Mouse (Mus musculus) forebrain, embryonic 10.5 days (tissue): Measurements from ENCODE around the gene Card9. TPM values are rescaled to one million over a fixed set of nuclear protein-coding genes. Genes with fewer than 3 reads are reported as not detected.

ENCODE experiments used
- DNase-seq: peaks from one replicate; pipeline ENCODE4 v3.0.0-alpha.2; 2017; ENCODE audit warnings: low spot score; ENCODE audit errors: extremely low spot score
- H3K27ac ChIP-seq: fragments of 300-500 bp; sonication (generic); 2 replicates; pipeline ENCODE4 v1.5.1; 2016; ENCODE audit warnings: mild to moderate bottlenecking
- H3K27me3 ChIP-seq: fragments of 300-500 bp; sonication (generic); 2 replicates; pipeline ENCODE4 v1.6.1; 2016; ENCODE audit warnings: mild to moderate bottlenecking; ENCODE audit not compliant: poor library complexity, severe bottlenecking
- H3K36me3 ChIP-seq: fragments of 300-500 bp; sonication (generic); replicated peaks from 2 replicates; pipeline ENCODE4 v1.6.1; 2016; ENCODE audit warnings: mild to moderate bottlenecking, moderate library complexity
- H3K4me1 ChIP-seq: fragments of 300-500 bp; sonication (generic); 2 replicates; pipeline ENCODE4 v1.6.1; 2016
- H3K4me3 ChIP-seq: fragments of 300-500 bp; sonication (generic); 2 replicates; pipeline ENCODE4 v1.5.1; 2016; ENCODE audit warnings: mild to moderate bottlenecking, moderate library complexity
- H3K9me3 ChIP-seq: fragments of 300-500 bp; sonication (generic); 2 replicates; pipeline ENCODE4 v1.6.1; 2016; ENCODE audit warnings: mild to moderate bottlenecking, moderate library complexity
- WGBS: fragments of 180-500 bp; shearing (Covaris S2); methylation state at CpG from one replicate; pipeline ENCODE4 v1.1.7; 2016; 5-methylcytosine and 5-hydroxymethylcytosine counted together
- polyA plus RNA-seq: library from polyadenylated mRNA; unstranded; fragments of >200 nt; fragmentation: Nextera tagmentation; extraction: Ambion mirVana; gene quantifications from 2 replicates; pipeline ENCODE4 v1.2.1, GENCODE M21; 2016

The Card9 gene
- polyA plus RNA-seq = 1.00 and 1.2 TPM in 2 replicates

GRCm38 (mm10) chr2:26360772-26361171 lies at the start of gene Card9:
Card9 (minus strand) TSS chr2:26360918.
- Histone ChIP-seq H3K27me3 (no peaks in the 10 kb centered on the region), H3K4me3 (no peak within 1 kb of the TSS), H3K27ac (no peak within 1 kb of the TSS), H3K9me3 (no peaks in the 10 kb centered on the region), H3K36me3 (peaks cover 33% of the 10 kb centered on the region), H3K4me1 (peaks cover 10% of the 10 kb centered on the region; the same call in 1 of the 2 replicates)
- WGBS = 73% methylated on average over 3 of the region's 3 CpGs
- no peak for DNase-seq

GRCm38 (mm10) chr2:26410091-26410490 lies 49.4 kb upstream of the Card9 start:
- DNase-seq = no peak
- Histone ChIP-seq H3K27ac (no peak overlapping the region), H3K36me3 (peaks cover 79% of the 10 kb centered on the region), H3K9me3 (no peaks in the 10 kb centered on the region), H3K4me1 (peaks cover 42% of the 10 kb centered on the region), H3K4me3 (no peak overlapping the region), H3K27me3 (no peaks in the 10 kb centered on the region)
- WGBS = 81% methylated on average over 5 of the region's 5 CpGs

GRCm38 (mm10) chr2:26409362-26409761 lies 48.6 kb upstream of the Card9 start:
- Histone ChIP-seq H3K4me3 (peak overlapping the region; percentile 96), H3K27ac (peak overlapping the region; percentile 95; the same call in 1 of the 2 replicates)

GRCm38 (mm10) chr2:26408515-26409356 lies 48.0 kb upstream of the Card9 start, which contains the start of gene Inpp5e:
Inpp5e (minus strand) TSS chr2:26409203.
- H3K27me3 ChIP-seq = no peaks in the 10 kb centered on the region
- WGBS = under 1% methylated on average over 57 of the region's 57 CpGs
- H3K9me3 ChIP-seq = no peaks in the 10 kb centered on the region
- peak within 1 kb of the TSS; percentile 96 for H3K4me3 ChIP-seq
- DNase-seq = peak; percentile 98
- H3K36me3 ChIP-seq = peaks cover 67% of the 10 kb centered on the region
- H3K27ac ChIP-seq = peak within 1 kb of the TSS; percentile 95
- peaks cover 49% of the 10 kb centered on the region for H3K4me1 ChIP-seq

More at GRCm38 (mm10) chr2:26409362-26409761, 48.6 kb upstream of the Card9 start:
- WGBS = 60% methylated on average over 3 of the region's 3 CpGs
- Histone ChIP-seq H3K27me3 (no peaks in the 10 kb centered on the region), H3K9me3 (no peaks in the 10 kb centered on the region), H3K36me3 (peaks cover 72% of the 10 kb centered on the region), H3K4me1 (peaks cover 49% of the 10 kb centered on the region)
- no peak for DNase-seq

GRCm38 (mm10) chr2:26403306-26403705 lies 42.6 kb upstream of the Card9 start:
- WGBS = 85% methylated on average over 8 of the region's 8 CpGs
- Histone ChIP-seq H3K4me1 (peaks cover 39% of the 10 kb centered on the region), H3K27me3 (no peaks in the 10 kb centered on the region), H3K36me3 (peaks cover 79% of the 10 kb centered on the region), H3K27ac (no peak overlapping the region), H3K4me3 (no peak overlapping the region), H3K9me3 (no peaks in the 10 kb centered on the region)
- no peak for DNase-seq

GRCm38 (mm10) chr2:26402265-26402664 lies 41.5 kb upstream of the Card9 start:
- no peak for DNase-seq
- H3K4me1 ChIP-seq = peaks cover 28% of the 10 kb centered on the region
- WGBS = 92% methylated on average over 1 of the region's 1 CpGs
- H3K4me3 ChIP-seq = no peak overlapping the region
- H3K27ac ChIP-seq = no peak overlapping the region
- no peaks in the 10 kb centered on the region for H3K27me3 ChIP-seq
- H3K9me3 ChIP-seq = no peaks in the 10 kb centered on the region
- H3K36me3 ChIP-seq = peaks cover 84% of the 10 kb centered on the region

GRCm38 (mm10) chr2:26401023-26401422 lies 40.3 kb upstream of the Card9 start:
- no peak for DNase-seq
- no peak overlapping the region for H3K27ac ChIP-seq
- peaks cover 84% of the 10 kb centered on the region for H3K36me3 ChIP-seq
- H3K27me3 ChIP-seq = no peaks in the 10 kb centered on the region
- 92% methylated on average over 4 of the region's 4 CpGs for whole genome bisulfite sequencing
- no peak overlapping the region for H3K4me3 ChIP-seq
- H3K4me1 ChIP-seq = peaks cover 16% of the 10 kb centered on the region
- H3K9me3 ChIP-seq = no peaks in the 10 kb centered on the region

GRCm38 (mm10) chr2:26400296-26400695 lies 39.6 kb upstream of the Card9 start:
- H3K4me3 ChIP-seq = no peak overlapping the region
- H3K36me3 ChIP-seq = peaks cover 85% of the 10 kb centered on the region
- DNase-seq = no peak

GRCm38 (mm10) chr2:26399647-26400046 lies 38.9 kb upstream of the Card9 start:
- Histone ChIP-seq H3K27me3 (no peaks in the 10 kb centered on the region), H3K9me3 (no peaks in the 10 kb centered on the region), H3K27ac (no peak overlapping the region), H3K4me3 (no peak overlapping the region), H3K36me3 (peaks cover 91% of the 10 kb centered on the region), H3K4me1 (peaks cover 3% of the 10 kb centered on the region)
- DNase-seq = no peak
- 95% methylated on average over 5 of the region's 5 CpGs for WGBS

More at GRCm38 (mm10) chr2:26400296-26400695, 39.6 kb upstream of the Card9 start:
- Histone ChIP-seq H3K27me3 (no peaks in the 10 kb centered on the region), H3K27ac (no peak overlapping the region), H3K9me3 (no peaks in the 10 kb centered on the region), H3K4me1 (peaks cover 8% of the 10 kb centered on the region)
- 90% methylated on average over 5 of the region's 5 CpGs for WGBS

GRCm38 (mm10) chr2:26398978-26399377 lies 38.3 kb upstream of the Card9 start:
- H3K27ac ChIP-seq = no peak overlapping the region
- peaks cover 98% of the 10 kb centered on the region for H3K36me3 ChIP-seq
- no peaks in the 10 kb centered on the region for H3K4me1 ChIP-seq
- no peaks in the 10 kb centered on the region for H3K27me3 ChIP-seq
- no peaks in the 10 kb centered on the region for H3K9me3 ChIP-seq
- DNase-seq = no peak
- no peak overlapping the region for H3K4me3 ChIP-seq
- 95% methylated on average over 8 of the region's 8 CpGs for WGBS

GRCm38 (mm10) chr2:26391617-26392016 lies 30.9 kb upstream of the Card9 start:
- 92% methylated on average over 6 of the region's 6 CpGs for WGBS
- H3K4me1 ChIP-seq = peaks cover 30% of the 10 kb centered on the region
- no peak overlapping the region for H3K27ac ChIP-seq
- DNase-seq = no peak
- no peak overlapping the region for H3K4me3 ChIP-seq
- H3K9me3 ChIP-seq = no peaks in the 10 kb centered on the region
- H3K36me3 ChIP-seq = peaks cover 76% of the 10 kb centered on the region
- no peaks in the 10 kb centered on the region for H3K27me3 ChIP-seq

- DNase-seq = no peak
- Histone ChIP-seq H3K9me3 (no peaks in the 10 kb centered on the region), H3K4me3 (0 out of 2 replicates have a peak overlapping the region, but pooled peaks have one; percentile 98), H3K36me3 (peaks cover 76% of the 10 kb centered on the region), H3K27ac (no peak overlapping the region), H3K4me1 (peaks cover 30% of the 10 kb centered on the region), H3K27me3 (no peaks in the 10 kb centered on the region)
- 86% methylated on average over 3 of the region's 3 CpGs for WGBS
Measured at GRCm38 (mm10) chr2:26390954-26391353, 30.2 kb upstream of the Card9 start.

GRCm38 (mm10) chr2:26389154-26389690 lies 28.5 kb upstream of the Card9 start, which contains the start of the genes Entr1 and Pmpca:
Entr1 (minus strand) TSS chr2:26389316.
Pmpca (plus strand) TSS chr2:26389339.
- Histone ChIP-seq H3K36me3 (peaks cover 76% of the 10 kb centered on the region), H3K27me3 (no peaks in the 10 kb centered on the region), H3K4me3 (peak within 1 kb of the TSS; percentile 98), H3K4me1 (peaks cover 30% of the 10 kb centered on the region), H3K27ac (peak within 1 kb of the TSS; percentile 92), H3K9me3 (no peaks in the 10 kb centered on the region)
- DNase-seq = peak; percentile 79
- under 1% methylated on average over 60 of the region's 60 CpGs for WGBS
